Mouse (Mus musculus): ENCODE measurements around the gene Pde4a. TPM values are rescaled to one million over a fixed set of nuclear protein-coding genes. Genes with fewer than 3 reads are reported as not detected.

Gene Pde4a
- total RNA-seq, 1 experiment, result 3.2 TPM

- DNase-seq (ENCODE audit: low read depth, low spot score), result no peak
- Histone ChIP-seq H3K9ac (ENCODE audit: insufficient read depth, low read depth, low read length, poor library complexity, severe bottlenecking) (no peak overlapping the region), H3K4me3 (ENCODE audit: insufficient read depth in 1 of 2, low read depth in 1 of 2, low read length in 2 of 2, poor library complexity in 1 of 2, severe bottlenecking in 1 of 2) (no peak overlapping the region), H3K27ac (ENCODE audit: insufficient read depth, low read depth, low read length, poor library complexity, severe bottlenecking) (no peak overlapping the region), H3K36me3 (ENCODE audit: control insufficient read depth, insufficient read depth, low read length, poor library complexity, severe bottlenecking) (peaks cover 19% of the 10 kb centered on the region; the same call in 1 of the 2 replicates), H3K9me3 (ENCODE audit: control insufficient read depth, insufficient read depth, low read depth, low read length) (no peaks in the 10 kb centered on the region), H3K4me1 (ENCODE audit: control insufficient read depth in 2 of 2, insufficient read depth in 2 of 2, low read length in 2 of 2, poor library complexity in 1 of 2) (peaks cover 7 to 27% of the 10 kb centered on the region in 2 experiments)
- TF ChIP-seq CHD2 (IDR thresholded peaks at IDR 0.05; ENCODE audit: low read depth, low read length) (no peak), ZNF384 (IDR thresholded peaks at IDR 0.05; ENCODE audit: low read depth, low read length) (no peak), ZC3H11A (IDR thresholded peaks at IDR 0.05; ENCODE audit: borderline replicate concordance, low read depth, low read length) (no peak), MAFK (IDR thresholded peaks at IDR 0.05; ENCODE audit: insufficient read depth, low read depth, low read length) (no peak), HCFC1 (IDR thresholded peaks at IDR 0.05; ENCODE audit: borderline replicate concordance, insufficient read depth, low read length) (no peak)
- in situ Hi-C loops (cut with MboI; ENCODE audit: low sequenced_read_pairs in 2 of 2, unreplicated experiment in 2 of 2), result no loop called here
These were observed 69.8 kb downstream of the Pde4a start for GRCm38 (mm10) chr9:21235341-21235740.

GRCm38 (mm10) chr9:21236991-21237367 is 71.5 kb downstream of the Pde4a start:
- no peak overlapping the region for H3K9ac ChIP-seq (ENCODE audit: insufficient read depth, low read depth, low read length, poor library complexity, severe bottlenecking)
- H3K4me3 ChIP-seq (ENCODE audit: insufficient read depth in 1 of 2, low read depth in 1 of 2, low read length in 2 of 2, poor library complexity in 1 of 2, severe bottlenecking in 1 of 2), result peak overlapping the region; percentile 38 to 90; a peak in 2 of 4 replicates
- no peak overlapping the region for H3K27ac ChIP-seq (ENCODE audit: insufficient read depth, low read depth, low read length, poor library complexity, severe bottlenecking)
- H3K9me3 ChIP-seq (ENCODE audit: control insufficient read depth, insufficient read depth, low read depth, low read length), result no peaks in the 10 kb centered on the region
- TF ChIP-seq CHD2 (IDR thresholded peaks at IDR 0.05; ENCODE audit: low read depth, low read length) (no peak), ZNF384 (IDR thresholded peaks at IDR 0.05; ENCODE audit: low read depth, low read length) (no peak)
- no peak for DNase-seq (ENCODE audit: low read depth, low spot score)
- in situ Hi-C loops (cut with MboI; ENCODE audit: low sequenced_read_pairs in 2 of 2, unreplicated experiment in 2 of 2), result no loop called here
- H3K36me3 ChIP-seq (ENCODE audit: control insufficient read depth, insufficient read depth, low read length, poor library complexity, severe bottlenecking), result peaks cover 14% of the 10 kb centered on the region; the same call in 1 of the 2 replicates
- H3K4me1 ChIP-seq (ENCODE audit: control insufficient read depth in 2 of 2, insufficient read depth in 2 of 2, low read length in 2 of 2, poor library complexity in 1 of 2), result peaks cover 7 to 16% of the 10 kb centered on the region in 2 experiments; a peak in 3 of 4 replicates

GRCm38 (mm10) chr9:21237368-21238003 is 72.0 kb downstream of the Pde4a start:
- no peaks in the 10 kb centered on the region for H3K9me3 ChIP-seq (ENCODE audit: control insufficient read depth, insufficient read depth, low read depth, low read length)
- peak overlapping the region; percentile 89 to 90 for H3K4me3 ChIP-seq (ENCODE audit: insufficient read depth in 1 of 2, low read depth in 1 of 2, low read length in 2 of 2, poor library complexity in 1 of 2, severe bottlenecking in 1 of 2)
- no peak overlapping the region for H3K27ac ChIP-seq (ENCODE audit: insufficient read depth, low read depth, low read length, poor library complexity, severe bottlenecking)
- in situ Hi-C loops (cut with MboI; ENCODE audit: low sequenced_read_pairs in 2 of 2, unreplicated experiment in 2 of 2), result no loop called here
- DNase-seq (ENCODE audit: low read depth, low spot score), result no peak
- H3K4me1 ChIP-seq (ENCODE audit: control insufficient read depth in 2 of 2, insufficient read depth in 2 of 2, low read length in 2 of 2, poor library complexity in 1 of 2), result peaks cover 7 to 16% of the 10 kb centered on the region in 2 experiments; a peak in 3 of 4 replicates
- H3K36me3 ChIP-seq (ENCODE audit: control insufficient read depth, insufficient read depth, low read length, poor library complexity, severe bottlenecking), result peaks cover 14% of the 10 kb centered on the region; the same call in 1 of the 2 replicates
- peak overlapping the region; percentile 91; the same call in 1 of the 2 replicates for H3K9ac ChIP-seq (ENCODE audit: insufficient read depth, low read depth, low read length, poor library complexity, severe bottlenecking)
- TF ChIP-seq ZC3H11A (IDR thresholded peaks at IDR 0.05; ENCODE audit: borderline replicate concordance, low read depth, low read length) (no peak), MAFK (IDR thresholded peaks at IDR 0.05; ENCODE audit: insufficient read depth, low read depth, low read length) (no peak), HCFC1 (IDR thresholded peaks at IDR 0.05; ENCODE audit: borderline replicate concordance, insufficient read depth, low read length) (no peak), ZNF384 (IDR thresholded peaks at IDR 0.05; ENCODE audit: low read depth, low read length) (no peak), CHD2 (IDR thresholded peaks at IDR 0.05; ENCODE audit: low read depth, low read length) (no peak)

GRCm38 (mm10) chr9:21238004-21238732 is 72.7 kb downstream of the Pde4a start:
- Histone ChIP-seq H3K9ac (ENCODE audit: insufficient read depth, low read depth, low read length, poor library complexity, severe bottlenecking) (peak overlapping the region; percentile 91), H3K4me1 (ENCODE audit: control insufficient read depth in 2 of 2, insufficient read depth in 2 of 2, low read length in 2 of 2, poor library complexity in 1 of 2) (peaks cover 5 to 15% of the 10 kb centered on the region in 2 experiments; a peak in 3 of 4 replicates), H3K27ac (ENCODE audit: insufficient read depth, low read depth, low read length, poor library complexity, severe bottlenecking) (peak overlapping the region; percentile 67), H3K36me3 (ENCODE audit: control insufficient read depth, insufficient read depth, low read length, poor library complexity, severe bottlenecking) (peaks cover 14% of the 10 kb centered on the region; the same call in 1 of the 2 replicates), H3K9me3 (ENCODE audit: control insufficient read depth, insufficient read depth, low read depth, low read length) (no peaks in the 10 kb centered on the region), H3K4me3 (ENCODE audit: insufficient read depth in 1 of 2, low read depth in 1 of 2, low read length in 2 of 2, poor library complexity in 1 of 2, severe bottlenecking in 1 of 2) (peak overlapping the region; percentile 89 to 90)
- TF ChIP-seq MAFK (IDR thresholded peaks at IDR 0.05; ENCODE audit: insufficient read depth, low read depth, low read length) (no peak), CHD2 (IDR thresholded peaks at IDR 0.05; ENCODE audit: low read depth, low read length) (no peak), ZNF384 (IDR thresholded peaks at IDR 0.05; ENCODE audit: low read depth, low read length) (no peak), ZC3H11A (IDR thresholded peaks at IDR 0.05; ENCODE audit: borderline replicate concordance, low read depth, low read length) (no peak), HCFC1 (IDR thresholded peaks at IDR 0.05; ENCODE audit: borderline replicate concordance, insufficient read depth, low read length) (no peak)
- in situ Hi-C loops (cut with MboI; ENCODE audit: low sequenced_read_pairs in 2 of 2, unreplicated experiment in 2 of 2), result no loop called here
- no peak for DNase-seq (ENCODE audit: low read depth, low spot score)

Measured in ES-E14 (cell line).